Mouse (Mus musculus): ENCODE results near the gene Prr12. TPM values are rescaled to one million over a fixed set of nuclear protein-coding genes. Genes with fewer than 3 reads are reported as not detected.
"Not testable (repeated sequence)": the region's sequence is repeated elsewhere in the genome, so short reads cannot be mapped to it uniquely, and the experiment has no call there.

Gene Prr12
- polyA plus RNA-seq, 1 experiment: 39.1 TPM

- TF ChIP-seq POLR2A (IDR thresholded peaks at IDR 0.05; ENCODE audit: borderline replicate concordance, extremely low read depth, insufficient read depth, insufficient read length, poor library complexity, severe bottlenecking) (no peak), CTCF (IDR thresholded peaks at IDR 0.05; ENCODE audit: borderline replicate concordance, extremely low read depth, insufficient read depth, insufficient read length) (no peak)
- DNase-seq (ENCODE audit: low read depth): no peak
Measured at GRCm38 (mm10) chr7:45033722-45034359, 18.8 kb downstream of the Prr12 start.

DNA sequence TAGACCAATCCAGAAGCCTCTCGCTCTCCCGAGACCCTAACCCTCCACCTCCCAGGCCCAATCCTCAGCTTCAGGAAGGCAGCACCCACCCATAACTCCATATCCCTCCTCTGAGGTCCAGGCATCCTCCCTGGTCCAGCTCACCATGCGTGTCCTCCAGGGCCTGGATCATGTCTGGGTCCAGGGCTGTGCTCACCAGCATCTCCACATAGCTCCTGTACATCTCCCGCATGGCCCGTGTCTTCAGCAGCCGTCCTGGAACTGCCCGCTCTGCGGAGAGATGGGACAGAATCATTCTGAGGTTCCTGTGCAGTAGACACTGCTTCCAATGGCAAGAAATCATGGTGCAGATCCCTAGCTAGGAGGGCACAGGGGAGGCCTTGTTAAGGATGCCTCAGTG lies 21.8 kb downstream of the Prr12 start:
- DNase-seq (ENCODE audit: low read depth): no peak
- no peak for TF ChIP-seq POLR2A (IDR thresholded peaks at IDR 0.05; ENCODE audit: borderline replicate concordance, extremely low read depth, insufficient read depth, insufficient read length, poor library complexity, severe bottlenecking)
- TF ChIP-seq CTCF (IDR thresholded peaks at IDR 0.05; ENCODE audit: borderline replicate concordance, extremely low read depth, insufficient read depth, insufficient read length): no peak

DNA sequence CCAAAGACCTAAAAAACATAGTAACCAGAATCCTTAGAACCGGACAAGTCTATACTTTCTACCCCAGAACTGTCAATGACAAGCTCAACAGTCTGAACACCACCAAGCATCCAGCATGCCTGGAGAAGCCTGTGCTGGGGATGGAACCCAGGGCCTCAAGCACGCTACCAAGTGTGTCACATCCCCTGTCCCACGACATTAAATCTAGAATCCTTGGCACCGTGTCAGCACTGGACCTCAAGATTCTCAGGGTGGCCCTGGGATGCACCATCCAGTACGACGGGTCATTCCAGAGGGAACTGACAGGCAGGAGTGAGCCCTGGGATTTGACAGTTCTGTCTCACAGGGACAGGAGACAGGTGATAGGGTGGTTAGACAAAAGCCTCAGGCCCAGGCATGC lies 22.7 kb downstream of the Prr12 start:
- no peak for DNase-seq (ENCODE audit: low read depth)
- TF ChIP-seq POLR2A (IDR thresholded peaks at IDR 0.05; ENCODE audit: borderline replicate concordance, extremely low read depth, insufficient read depth, insufficient read length, poor library complexity, severe bottlenecking) (no peak), CTCF (IDR thresholded peaks at IDR 0.05; ENCODE audit: borderline replicate concordance, extremely low read depth, insufficient read depth, insufficient read length) (no peak)

DNA sequence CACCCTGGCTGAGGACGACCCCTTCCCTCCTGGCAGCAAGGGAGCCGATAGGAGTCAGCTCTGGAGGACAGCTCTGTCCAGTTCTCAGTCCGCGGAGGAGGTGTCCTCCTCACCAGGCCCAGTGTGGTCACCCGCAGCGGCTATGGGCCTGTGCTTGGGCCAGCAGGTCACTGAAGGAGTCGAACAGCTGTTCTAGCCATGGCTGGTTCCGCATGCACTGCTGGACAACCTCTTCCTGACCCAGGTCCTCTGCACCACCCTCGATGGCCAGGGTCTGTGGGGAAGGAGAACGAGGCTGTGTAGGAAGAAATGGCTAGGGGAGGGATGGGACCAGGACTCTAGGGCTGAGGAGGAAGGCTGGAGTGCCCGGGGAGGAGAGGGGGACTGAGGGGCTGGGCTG lies 24.3 kb downstream of the Prr12 start:
- TF ChIP-seq CTCF (IDR thresholded peaks at IDR 0.05; ENCODE audit: borderline replicate concordance, extremely low read depth, insufficient read depth, insufficient read length): no peak
- no peak for TF ChIP-seq POLR2A (IDR thresholded peaks at IDR 0.05; ENCODE audit: borderline replicate concordance, extremely low read depth, insufficient read depth, insufficient read length, poor library complexity, severe bottlenecking)
- no peak for DNase-seq (ENCODE audit: low read depth)

- TF ChIP-seq POLR2A (IDR thresholded peaks at IDR 0.05; ENCODE audit: borderline replicate concordance, extremely low read depth, insufficient read depth, insufficient read length, poor library complexity, severe bottlenecking) (no peak), CTCF (IDR thresholded peaks at IDR 0.05; ENCODE audit: borderline replicate concordance, extremely low read depth, insufficient read depth, insufficient read length) (no peak)
- DNase-seq (ENCODE audit: low read depth): no peak
Measured at GRCm38 (mm10) chr7:45027761-45028160, 24.9 kb downstream of the Prr12 start.

GRCm38 (mm10) chr7:45026256-45026655 lies 26.4 kb downstream of the Prr12 start:
- TF ChIP-seq CTCF (IDR thresholded peaks at IDR 0.05; ENCODE audit: borderline replicate concordance, extremely low read depth, insufficient read depth, insufficient read length) (no peak), POLR2A (IDR thresholded peaks at IDR 0.05; ENCODE audit: borderline replicate concordance, extremely low read depth, insufficient read depth, insufficient read length, poor library complexity, severe bottlenecking) (no peak)
- peak; percentile 33 for DNase-seq (ENCODE audit: low read depth)

DNA sequence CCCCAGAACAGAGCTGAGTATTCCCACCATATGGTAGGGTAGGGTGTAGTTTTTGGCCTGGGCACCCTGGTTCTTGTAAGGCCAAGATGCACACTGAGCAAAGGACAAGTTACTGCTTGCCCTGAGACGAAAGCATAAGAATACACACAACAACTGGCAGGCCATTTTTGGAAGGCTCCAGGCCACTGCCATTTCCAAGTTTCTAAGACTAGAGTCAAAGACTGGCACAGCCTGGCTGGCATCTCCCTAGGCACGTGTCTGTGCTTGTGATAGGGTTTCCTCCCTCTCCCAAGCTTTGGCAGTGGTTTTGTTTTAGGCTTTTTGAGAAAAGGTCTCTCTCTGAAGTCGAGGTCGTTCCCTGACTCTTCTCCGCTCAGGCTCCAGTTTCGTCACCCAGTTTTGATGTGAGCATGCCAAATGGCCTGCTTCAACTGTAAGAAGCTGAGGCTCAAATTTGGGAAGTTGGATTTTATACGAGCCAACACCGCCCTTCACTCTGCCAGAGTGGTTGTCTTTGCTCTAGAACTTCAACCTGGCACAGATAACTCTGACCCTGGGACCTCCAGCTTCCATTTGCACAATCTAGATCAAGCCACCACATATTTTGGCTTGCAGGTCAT lies 27.0 kb downstream of the Prr12 start:
- TF ChIP-seq CTCF (IDR thresholded peaks at IDR 0.05; ENCODE audit: borderline replicate concordance, extremely low read depth, insufficient read depth, insufficient read length): no peak
- no peak for DNase-seq (ENCODE audit: low read depth)

DNA sequence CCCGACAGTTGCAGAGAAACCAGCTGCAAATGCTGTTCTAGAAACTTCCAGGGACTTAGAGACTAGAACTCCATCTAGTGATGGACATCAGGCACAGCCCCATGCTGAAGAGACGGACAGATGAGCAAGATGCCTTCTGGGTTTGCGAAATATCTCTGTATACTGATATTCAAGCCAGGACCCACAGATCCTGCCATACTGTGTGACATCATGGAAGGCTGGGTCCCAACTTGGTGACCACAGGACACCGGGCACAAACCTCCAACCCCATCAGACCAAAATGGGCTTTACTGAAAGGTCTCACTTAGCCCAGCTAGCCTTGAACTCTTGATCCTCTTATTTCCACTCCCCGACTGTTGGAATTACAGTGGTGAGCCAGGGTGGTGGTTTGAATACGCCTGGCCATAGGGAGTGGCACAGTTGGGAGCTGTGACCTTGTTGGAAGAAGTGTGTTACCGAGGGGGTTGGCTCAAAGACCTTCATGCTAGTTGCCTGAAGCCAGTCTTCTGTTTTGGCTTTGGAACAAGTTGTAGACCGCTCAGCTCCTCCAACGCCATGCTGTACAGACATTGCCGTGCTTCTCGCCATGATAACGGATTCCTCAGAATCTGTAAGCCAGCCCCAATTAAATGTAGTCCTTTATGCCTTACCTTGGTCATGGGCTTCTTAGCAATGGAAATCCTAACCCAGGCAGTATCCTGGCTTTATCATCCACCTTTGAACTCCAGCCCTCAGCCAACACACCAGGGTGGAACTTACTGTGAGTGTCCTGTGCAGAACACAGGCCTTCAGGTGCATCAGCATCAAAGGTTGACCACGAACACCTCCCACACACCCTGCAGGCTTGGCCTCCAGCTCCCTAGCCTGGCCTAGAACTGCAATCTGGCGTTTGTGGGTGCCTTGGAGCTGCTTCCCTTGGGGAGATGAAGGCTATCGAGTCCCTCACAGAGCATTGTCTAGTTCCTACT lies 28.1 kb downstream of the Prr12 start:
- no peak for TF ChIP-seq CTCF (IDR thresholded peaks at IDR 0.05; ENCODE audit: borderline replicate concordance, extremely low read depth, insufficient read depth, insufficient read length)
- TF ChIP-seq POLR2A (IDR thresholded peaks at IDR 0.05; ENCODE audit: borderline replicate concordance, extremely low read depth, insufficient read depth, insufficient read length, poor library complexity, severe bottlenecking): no peak
- peak; percentile 17 for DNase-seq (ENCODE audit: low read depth)

GRCm38 (mm10) chr7:45023711-45024110 lies 29.0 kb downstream of the Prr12 start:
- DNase-seq (ENCODE audit: low read depth): not testable (repeated sequence)

DNA sequence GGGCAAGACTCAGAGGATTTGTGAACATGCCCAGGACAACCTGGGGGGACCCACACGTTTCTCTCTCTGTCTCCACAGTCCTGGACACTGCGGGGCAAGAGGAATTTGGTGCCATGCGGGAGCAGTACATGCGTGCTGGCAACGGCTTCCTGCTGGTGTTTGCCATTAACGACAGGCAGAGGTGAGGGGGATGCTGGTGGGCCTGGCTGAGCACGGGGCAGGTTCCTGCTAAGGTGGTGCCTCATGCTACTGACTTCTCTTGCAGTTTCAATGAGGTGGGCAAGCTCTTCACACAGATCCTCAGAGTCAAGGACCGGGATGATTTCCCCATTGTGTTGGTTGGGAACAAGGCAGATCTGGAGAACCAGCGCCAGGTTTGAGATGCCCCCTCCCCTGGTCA lies 32.5 kb downstream of the Prr12 start:
- TF ChIP-seq POLR2A (IDR thresholded peaks at IDR 0.05; ENCODE audit: borderline replicate concordance, extremely low read depth, insufficient read depth, insufficient read length, poor library complexity, severe bottlenecking): no peak
- no peak for TF ChIP-seq CTCF (IDR thresholded peaks at IDR 0.05; ENCODE audit: borderline replicate concordance, extremely low read depth, insufficient read depth, insufficient read length)
- DNase-seq (ENCODE audit: low read depth): no peak

DNA sequence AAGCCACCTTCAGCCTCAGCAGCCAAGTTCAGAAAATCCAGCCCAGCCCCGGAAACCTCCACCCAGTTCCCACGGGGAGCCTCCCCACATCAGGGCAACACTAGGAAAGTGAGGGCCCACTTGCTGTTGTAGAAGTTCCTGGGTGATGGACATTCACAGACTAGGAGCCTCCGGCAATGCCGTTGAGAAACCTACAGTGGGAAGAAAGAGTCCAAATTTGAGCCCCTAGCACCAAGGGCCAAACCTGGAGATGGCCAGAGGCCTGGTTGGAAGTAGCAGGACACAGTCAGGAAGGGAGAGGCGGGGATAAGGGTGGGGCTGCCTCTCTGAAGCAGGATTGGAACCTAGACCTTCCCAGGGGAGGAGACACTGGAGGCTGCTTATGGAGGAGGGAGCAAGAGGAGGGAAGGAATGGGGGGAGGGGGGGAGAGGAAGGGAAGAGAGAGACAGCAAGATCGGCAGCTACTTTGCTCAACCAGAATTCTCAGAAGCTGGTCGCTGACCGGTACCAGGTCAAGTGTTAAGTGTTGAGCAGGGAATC lies 33.6 kb downstream of the Prr12 start:
- peak; percentile 37 for DNase-seq (ENCODE audit: low read depth)
- TF ChIP-seq POLR2A (IDR thresholded peaks at IDR 0.05; ENCODE audit: borderline replicate concordance, extremely low read depth, insufficient read depth, insufficient read length, poor library complexity, severe bottlenecking) (no peak), CTCF (IDR thresholded peaks at IDR 0.05; ENCODE audit: borderline replicate concordance, extremely low read depth, insufficient read depth, insufficient read length) (no peak)
